Mouse (Mus musculus) embryo, embryonic 11 days (tissue): ENCODE measurements around the gene Sema6b.

Experiments
- DNase-seq: peaks from one replicate; pipeline ENCODE4 v3.0.0-alpha.2; 2015

Gene Sema6b

DNA sequence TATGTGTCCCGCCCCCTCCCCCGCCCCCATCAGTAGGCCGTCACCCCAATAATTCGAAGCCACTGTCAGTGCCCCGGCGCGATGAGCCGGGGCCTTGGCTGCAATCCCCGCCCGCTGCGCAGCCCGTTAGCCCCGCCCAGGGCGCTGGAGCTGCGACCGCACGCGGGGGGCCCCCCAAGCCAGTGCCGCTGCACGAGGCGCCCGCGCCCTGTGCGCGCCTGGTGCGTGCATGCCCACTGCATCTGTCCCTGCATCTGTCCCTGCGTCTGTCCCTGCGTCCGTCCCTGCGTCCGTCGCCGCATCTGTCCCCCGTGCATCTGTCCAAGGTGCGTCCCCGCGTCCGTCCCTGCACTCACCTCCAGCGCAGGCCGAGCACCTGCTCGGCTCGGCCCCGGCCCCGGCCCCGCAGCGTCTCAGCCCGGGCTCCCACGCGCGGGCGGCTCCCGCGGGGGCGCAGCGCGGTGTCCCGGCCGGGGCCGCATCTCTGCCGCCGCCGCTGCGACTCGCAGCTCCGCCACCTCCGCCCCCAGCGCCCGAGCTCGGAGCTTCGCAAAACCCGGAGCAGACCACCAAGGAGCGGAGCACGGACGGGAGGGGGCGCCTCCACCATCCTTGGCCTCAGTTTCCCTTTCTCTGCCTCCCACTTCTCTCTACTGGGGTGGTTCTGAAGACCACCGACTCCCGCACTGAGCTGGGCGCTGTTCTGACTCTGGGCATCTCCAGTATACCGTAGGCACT is at the start of gene Sema6b:
TSS of gene Sema6b (minus strand) at position 486 of the 738 bp plus-strand sequence.
- DNase-seq: peak; percentile 83

DNA sequence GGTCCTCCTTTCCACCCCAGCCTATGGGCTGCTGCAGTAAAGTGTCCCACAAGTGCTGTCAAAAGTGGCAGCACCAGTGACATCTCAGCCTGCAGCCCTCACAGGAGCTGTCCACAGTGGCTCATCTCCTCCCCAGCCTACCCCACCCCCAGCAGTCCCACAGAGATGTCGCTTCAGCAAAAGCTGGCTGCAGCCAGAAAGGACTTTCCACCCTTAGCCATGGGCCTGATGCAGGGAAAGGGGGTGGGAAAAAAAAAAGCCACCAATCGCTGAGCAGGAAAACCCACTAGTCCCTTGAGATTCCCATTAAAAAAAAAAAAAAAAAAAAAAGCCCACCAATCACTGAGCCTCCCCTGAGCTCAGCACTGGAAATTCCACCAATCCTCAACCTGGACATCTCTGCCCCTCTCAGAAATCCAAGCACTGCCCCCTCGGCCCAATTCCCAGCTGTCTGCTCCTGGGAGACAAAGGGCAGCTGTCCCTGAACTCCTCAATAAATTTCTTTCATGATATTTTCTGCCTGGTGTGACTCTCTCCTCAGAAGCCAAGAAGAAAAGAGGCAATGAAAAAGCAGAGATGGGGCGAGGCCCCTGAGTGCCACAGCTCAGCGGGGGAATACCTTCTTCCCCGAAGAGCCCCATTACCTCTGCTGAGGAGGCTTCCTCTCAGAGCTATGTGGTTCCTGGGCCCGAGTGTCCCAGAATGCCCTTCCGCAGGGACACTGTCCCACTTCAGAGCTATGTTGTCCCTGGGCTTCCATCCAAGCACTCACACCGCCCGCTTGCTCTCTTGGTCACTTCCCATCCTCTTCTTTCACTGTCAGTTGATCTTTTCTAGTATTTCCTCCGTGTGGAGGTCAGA is 45.4 kb upstream of the Sema6b start:
- peak; percentile 60 for DNase-seq

DNA sequence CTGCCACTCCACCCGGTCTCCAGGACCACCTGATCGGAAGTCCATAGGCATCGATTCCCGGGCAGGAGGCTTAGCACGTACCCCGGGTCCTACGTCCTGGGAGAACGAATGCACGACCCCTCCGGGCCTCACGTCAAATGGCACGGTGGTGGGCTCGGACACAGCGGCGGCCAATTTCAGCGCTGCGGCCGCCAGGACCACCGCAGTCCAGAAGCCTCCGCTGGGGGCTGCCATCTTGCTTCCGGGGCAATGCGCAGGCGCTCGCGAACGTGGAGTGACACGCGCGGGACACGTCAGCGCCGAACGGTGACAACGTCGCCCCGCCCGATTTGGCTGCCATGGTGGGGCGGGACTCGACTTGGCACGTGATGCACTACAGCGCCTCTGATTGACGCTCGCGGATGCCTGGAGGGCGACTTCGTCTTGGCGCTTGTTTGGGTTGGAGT is 43.5 kb upstream of the Sema6b start, which contains the start of gene Mydgf:
TSS of gene Mydgf (minus strand) at position 263 of the 446 bp plus-strand sequence.
- DNase-seq: peak; percentile 98

DNA sequence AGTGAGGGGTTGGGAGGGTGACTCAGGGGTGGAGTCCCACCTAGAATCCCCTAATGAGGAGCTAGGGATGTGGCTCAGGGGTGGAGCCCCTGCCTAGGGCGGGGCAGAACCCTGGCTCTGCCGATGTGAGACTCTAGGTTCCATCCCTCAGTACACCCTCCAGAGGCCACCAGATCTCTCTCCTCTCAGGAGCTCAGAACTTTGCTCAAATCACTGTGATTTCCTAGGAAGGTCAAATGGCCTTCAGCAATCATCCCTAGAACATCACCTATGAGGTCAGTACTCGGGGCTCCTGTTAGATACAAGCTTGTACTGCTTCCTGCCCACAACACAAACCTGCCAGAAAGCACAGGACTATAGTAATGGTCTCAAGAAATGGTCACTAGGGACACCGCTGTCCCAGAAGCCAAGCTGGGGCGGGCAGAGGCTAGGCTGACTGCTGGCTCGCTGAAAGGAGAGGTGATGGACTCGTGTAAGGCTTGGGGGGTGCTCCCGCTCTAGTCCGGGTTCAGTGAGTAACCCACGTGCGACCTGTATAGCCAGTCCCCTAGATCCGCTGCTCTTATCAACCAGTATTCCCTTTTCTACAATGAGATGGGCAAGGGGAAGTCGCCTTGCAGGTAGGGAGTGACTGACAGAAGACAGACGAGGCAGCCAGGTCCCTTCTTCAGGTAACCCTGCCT is 43.0 kb upstream of the Sema6b start:
- peak; percentile 14 for DNase-seq

DNA sequence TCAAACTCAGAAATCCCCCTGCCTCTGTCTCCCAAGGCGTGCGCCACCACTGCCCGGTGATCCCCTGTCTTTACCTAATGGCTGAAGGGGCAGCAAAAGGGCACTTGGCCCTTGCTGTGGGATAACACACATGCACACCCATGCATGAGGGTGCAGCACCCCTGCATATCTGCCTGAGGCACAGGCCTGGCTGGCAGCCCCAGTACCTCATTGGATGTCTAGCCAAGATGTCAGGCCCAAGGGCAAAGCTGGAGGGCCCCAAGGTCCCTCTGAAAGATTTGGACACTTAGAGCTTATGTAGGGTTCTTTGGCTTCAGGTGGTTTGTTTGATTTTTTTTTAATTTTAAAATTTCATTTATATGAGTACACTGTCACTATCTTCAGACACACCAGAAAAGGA is 35.3 kb upstream of the Sema6b start:
- DNase-seq: no peak

DNA sequence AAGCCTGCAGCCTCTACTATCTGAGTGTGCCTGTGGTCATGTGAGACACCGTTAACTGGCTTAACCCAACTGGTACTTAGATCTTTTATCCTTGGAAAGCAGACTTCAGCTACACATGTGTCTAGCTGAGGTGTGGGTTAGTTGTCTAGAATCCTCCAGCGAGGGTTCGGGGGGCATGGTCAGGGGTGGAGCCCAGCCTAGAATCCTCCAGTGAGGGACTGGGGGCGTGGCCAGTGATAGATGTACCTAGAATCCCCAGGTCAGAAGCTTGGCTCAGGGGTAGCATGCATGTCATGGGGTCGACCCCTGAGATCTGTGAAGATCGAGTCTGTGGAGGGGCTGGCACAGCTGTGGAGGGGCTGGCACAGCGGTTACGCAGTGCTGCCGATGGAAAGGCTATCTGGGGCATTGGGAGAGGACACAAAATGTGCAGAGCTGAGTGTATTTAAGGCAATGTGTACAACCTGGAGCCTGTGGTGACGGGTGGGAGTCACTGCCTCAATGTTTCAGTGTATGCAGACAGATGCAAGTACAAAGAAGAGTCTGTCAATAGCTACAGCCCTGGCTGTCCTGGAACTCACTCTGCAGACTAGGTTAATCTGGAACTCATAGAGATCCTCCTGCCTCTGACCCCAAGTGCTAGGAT is 33.4 kb upstream of the Sema6b start:
- peak; percentile 7 for DNase-seq

DNA sequence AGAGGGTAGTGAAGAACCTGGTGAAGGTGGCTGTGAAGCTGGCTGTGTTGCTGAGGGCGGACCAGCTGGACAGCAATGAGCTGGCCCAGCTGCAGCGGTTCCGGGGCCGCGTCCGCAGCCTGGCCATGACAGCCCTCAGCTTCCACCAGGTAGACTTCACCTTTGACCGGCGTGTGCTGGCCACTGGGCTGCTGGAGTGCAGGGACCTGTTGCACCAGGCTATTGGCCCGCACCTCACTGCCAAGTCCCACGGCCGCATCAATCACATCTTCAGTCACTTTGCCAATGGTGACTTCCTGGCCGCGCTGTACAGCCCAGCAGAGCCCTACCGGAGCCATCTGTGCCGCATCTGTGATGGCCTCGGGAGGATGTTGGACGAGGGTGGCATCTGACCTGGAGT is 31.7 kb upstream of the Sema6b start:
- DNase-seq: no peak

DNA sequence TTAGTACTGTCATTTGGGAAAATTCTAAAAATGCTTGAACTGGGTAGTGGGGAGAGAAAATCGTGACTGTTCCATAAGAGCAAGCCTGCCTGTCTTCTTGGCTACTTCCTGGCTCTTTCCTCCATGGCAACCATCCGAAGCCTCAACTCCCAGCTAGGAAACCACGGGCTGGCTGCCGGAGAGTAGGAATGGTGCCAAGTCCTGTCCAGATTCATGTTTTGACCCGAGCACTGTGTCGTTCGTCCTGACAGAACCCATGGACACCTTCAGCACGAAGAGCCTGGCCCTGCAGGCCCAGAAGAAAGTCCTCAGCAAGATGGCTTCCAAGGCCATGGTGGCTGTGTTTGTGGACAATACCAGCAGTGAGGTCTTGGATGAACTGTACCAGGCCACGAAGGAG is 31.3 kb upstream of the Sema6b start:
- DNase-seq: no peak

DNA sequence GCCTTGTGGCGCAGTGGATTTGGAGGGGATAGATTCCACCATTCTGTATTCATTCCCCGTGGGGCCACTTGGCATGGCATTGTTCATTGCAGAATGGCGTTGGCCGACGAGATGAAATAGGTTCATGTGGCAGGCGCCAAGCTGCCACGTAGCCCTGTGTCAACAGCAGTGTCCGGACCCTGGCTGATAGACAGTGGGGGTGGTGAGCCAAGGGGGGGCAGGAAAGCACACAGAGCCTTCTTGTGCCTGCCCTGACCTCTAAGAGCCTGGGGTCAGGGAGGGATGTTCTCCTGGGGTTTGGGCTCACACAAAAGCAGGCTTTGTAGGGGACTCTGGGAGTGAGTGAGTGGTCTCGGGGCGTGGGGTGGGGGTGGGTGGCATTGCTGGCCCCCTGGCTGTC is 30.5 kb upstream of the Sema6b start:
- peak; percentile 53 for DNase-seq

DNA sequence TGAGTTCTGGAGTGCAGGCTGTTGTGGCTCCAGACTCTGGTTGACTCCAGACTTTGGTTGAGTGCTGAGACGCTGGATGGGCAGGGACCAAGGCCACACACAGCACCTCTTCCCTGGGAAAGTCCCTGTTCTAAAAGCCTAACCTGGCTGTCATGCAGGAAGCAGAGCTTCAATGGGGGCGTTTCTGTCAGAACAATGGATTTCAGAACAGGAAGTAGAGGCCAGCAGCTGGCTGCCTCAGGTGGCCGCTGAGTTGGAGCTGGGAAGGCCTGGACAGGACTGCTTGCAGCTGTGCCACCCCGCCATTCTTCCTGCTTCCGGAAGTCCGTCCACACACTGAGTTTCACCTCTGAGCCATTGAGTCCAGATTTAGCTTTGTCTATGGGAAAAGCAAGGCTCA is 29.7 kb upstream of the Sema6b start:
- no peak for DNase-seq

DNA sequence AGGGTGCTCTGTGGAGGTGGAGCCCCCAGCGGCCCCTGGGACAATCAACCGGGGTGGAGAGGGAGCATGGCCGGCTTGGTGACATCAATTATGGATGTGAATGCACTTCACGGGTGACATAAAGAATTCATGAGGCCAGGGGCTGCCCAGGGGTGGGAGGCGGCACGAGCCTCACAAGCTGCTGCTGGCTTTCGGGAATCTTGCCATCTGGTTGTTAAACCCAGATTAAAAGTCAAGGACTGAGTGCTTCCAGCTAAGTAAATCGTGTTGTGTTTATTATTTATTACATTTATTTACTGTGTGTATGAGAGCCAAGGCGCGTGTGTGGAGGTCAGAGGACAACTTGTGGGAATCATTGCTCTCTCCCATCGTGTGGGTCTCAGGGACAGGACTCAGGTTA is 25.5 kb upstream of the Sema6b start:
- DNase-seq: no peak

DNA sequence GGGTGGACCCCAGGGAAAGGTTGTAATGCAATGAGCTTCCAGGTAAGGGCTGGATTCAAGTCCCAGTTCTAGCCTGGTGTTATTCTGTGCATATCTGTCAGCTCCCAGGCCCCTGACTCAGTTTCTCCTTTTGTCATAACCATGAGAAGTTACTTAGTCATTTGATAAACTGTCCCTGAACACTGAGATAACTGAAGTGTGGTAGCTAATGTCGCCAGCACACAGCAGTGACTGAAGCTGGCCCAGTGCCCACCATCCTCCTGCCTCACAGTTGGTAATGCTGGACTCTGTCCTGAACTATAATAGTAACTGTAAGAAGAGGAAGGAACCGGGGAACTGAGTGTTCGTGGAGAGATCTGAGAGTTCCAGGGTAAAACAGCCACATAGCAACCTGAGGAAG is 24.4 kb upstream of the Sema6b start:
- no peak for DNase-seq

DNA sequence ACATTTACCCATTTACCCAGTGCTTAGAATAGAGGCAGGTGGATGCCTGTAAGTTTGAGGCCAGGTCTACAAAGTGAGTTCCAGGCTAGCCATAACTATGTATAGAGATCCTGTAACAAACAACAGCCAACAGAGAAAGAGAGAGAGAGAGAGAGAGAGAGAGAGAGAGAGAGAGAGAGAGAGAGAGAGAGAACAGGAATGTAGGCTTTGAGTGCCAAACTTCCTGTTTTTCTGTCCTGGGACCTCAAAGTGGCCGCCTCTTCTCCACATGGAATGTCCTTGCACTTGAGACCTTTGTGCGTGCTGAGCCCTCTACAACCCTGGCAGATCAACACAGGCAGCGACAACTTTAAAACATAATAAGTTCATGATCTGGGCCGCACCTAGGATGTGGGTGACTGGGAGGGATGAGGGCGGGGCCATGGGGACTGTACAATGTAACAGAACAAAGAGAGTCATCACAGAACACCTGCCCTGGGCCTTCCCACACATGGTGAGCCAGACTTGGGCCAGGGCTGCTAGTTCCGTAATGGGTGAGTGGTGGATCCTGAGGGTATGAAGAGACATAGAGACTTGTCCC is 23.5 kb upstream of the Sema6b start:
- DNase-seq: no peak

DNA sequence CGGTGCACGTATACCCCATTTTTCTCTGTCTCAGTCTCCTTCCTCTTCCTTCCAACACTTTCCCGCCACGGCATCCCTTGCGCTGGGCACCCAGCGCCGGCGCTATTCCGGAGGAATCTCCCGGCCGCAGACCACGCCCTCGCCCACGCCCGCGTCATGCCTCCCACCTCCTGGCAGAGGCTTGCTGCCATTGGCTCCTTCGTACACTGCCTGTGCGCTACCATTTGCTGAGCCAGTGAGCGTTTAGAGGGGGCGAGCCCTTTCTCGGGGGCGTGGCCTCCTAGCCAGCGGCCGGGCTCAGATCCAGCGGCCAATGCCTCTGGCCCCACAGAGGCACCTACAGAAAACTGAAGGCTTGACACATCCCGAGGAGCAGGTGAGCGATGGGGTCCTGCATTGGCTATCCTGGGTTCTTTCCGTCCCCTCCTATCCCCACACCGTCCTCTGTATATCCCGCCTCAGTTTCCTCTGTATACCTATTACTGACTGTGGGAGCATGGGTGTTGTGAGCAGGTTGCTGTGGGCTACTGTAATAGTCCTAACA is 22.2 kb upstream of the Sema6b start, which contains the start of gene Tnfaip8l1:
TSS of gene Tnfaip8l1 (plus strand) at position 247 of the 544 bp plus-strand sequence.
- peak; percentile 95 for DNase-seq

DNA sequence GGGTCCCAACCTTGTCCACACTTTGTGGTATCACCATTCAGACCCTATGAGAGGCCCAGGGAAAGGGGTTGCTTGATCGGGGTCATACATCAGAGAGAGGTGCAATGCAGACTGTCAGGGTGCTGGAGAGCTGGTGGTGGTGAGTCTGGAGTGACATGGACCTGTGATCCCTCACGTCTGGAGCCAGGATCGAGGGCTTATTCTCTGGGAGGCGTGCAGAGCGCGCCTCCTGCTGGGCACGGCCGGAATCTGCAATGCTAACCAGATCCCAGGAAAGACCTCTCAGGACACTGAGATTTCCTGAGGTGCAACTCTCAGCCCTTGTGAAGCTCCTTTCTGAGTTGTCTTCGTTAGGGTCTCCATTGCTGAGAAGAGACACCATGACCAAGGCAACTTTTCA is 19.6 kb upstream of the Sema6b start:
- DNase-seq: peak; percentile 85

DNA sequence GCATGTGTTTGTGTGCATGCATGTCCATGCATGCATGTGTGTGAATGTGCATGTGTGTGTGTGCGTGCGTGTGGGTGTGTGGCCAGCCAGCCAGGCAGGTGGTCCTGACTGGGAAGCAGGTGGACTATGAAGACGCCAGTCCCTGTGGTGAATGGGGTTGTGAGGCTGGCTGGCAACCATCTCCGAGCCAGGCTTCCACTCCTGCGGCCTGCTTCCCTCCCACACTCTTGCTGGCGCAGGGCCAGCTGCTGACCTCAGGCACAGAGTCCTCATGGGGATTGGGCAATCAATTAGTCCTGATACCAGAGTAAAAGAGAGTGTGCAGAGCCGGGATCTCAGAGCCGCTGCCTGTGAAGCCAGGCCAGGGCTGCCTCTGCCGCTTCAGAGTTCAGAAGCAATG is 13.5 kb upstream of the Sema6b start:
- DNase-seq: peak; percentile 76

DNA sequence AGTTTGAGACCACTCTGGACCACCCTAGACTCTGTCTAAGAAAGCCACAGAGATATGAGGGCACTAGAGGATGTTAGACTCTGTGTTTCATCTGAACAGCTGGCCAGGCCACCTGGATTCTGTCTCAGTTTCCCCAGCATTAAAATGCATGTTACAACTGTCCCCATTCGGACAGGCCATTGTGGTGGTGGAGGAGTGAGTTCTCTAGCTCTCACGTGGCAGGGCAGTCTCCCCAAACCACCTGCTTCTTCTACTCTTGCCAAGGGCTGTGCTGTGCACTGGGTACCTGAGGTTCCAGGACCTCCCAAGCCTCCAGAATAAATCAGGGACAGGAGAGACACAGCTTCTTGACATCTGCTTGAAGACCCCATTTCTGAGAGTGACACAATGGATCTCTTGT is 9.8 kb upstream of the Sema6b start:
- DNase-seq: no peak

DNA sequence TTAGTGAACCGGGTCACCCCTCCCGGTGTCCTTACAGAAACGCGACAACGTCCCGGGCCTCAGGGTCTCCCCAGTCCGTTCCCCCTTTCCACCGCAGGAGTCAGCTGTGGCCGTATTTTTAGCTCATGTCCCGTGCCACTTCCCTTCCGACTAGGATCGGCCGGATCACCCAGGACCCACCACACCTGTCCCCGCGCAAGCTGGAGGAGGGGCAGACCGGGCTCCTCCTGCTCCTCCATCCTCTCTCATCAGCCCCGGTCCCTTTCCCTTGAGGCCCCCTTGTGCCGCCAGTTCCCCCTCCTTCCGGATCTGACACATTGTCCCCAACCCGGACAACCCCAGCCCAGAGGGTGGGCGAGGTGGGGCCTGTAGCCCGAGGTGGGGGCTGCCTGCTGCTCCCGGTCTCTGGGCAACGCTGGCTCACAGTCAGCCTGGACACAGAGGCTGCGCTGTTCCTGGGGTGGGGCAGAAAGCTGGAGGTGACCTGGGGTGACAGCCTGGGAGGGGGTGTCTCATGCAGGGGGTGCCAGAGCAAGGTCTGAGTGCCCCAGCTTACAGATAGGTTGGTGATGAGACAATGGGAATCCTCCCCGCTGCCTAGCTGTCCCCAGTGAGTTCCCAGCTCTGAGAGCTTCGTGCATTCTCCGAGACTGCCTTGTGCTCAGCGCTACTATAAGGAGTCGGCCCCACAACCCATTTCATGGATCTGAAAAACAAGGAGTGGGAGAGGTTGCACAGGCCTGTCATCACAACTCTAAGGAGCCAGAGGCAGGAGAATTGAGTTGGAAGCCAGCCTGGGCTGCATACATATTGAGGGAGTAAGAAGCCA is 8.9 kb upstream of the Sema6b start:
- DNase-seq: no peak

DNA sequence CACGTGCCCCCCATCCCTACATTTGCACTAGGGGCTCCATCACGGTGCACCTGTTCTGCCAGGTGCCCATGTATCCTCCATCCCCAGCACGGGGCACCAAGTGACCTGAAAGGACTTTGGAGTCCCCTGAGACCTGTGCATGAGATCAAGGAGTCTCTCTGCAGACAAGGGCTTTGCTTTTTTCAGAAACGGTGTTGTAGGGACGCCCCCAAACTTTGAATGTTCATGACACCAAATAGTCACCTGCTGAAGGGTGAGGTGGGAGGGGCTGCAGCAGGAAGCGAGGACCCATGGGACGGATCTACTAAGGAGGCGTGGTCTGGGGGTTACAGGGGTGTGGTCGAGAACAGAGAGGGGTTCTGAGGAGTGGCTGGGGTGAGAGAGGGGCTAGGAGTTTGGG is 8.1 kb upstream of the Sema6b start:
- no peak for DNase-seq

DNA sequence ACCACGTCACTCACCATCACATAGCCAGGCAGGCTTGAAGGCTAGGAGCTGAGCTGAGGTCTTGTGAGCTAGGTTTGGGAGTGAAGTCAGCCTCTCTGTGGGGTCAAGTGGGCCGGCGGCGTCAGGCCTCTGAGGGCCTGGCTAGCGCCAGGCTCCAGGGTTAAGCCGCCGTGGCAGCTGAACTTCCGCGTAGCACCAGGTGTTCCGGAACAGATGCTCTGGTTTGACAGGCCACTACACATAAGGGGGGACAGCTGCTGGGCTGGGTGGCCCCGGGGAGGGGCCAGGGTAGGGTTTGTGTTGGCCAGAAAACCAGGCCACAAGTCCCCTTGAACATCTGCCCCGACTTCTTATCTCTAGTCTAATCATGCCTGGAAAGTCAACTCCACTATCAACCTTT is 7.3 kb upstream of the Sema6b start:
- no peak for DNase-seq

DNA sequence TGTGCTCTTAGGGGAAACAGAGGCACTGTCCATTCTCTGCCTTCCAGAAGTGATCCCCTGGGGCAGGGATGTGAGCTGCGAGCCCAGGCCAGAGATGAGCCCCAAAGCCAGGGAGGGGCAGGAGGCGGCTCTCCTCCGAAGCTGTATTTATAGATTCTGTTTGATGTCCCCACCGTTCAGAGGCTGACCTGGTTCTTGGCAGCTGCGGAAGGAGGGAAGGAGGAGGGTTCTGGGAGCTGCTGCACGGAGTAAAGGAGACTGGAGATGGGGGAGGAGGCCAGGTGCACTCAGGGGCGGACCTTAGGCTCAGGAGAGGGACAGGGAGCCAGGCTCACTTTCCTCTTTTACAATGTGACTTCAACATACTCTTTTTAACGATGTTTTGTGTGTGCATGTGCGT is 6.0 kb upstream of the Sema6b start:
- DNase-seq: no peak
